Mouse (Mus musculus) hindbrain, embryonic 13.5 days (tissue): Measurements from ENCODE around the gene Noc2l. TPM values are rescaled to one million over a fixed set of nuclear protein-coding genes. Genes with fewer than 3 reads are reported as not detected.

Experiments used
- ATAC-seq: fragments of 200-750 bp; cut with Nextera tagmentation; 2 replicates; pipeline ENCODE4 v1.8.0; 2017; ENCODE audit warnings: moderate TSS enrichment; ENCODE audit not compliant: low FRiP score
- H3K27ac ChIP-seq: fragments of 300-500 bp; sonication (generic); 2 replicates; pipeline ENCODE4 v1.5.1; 2015; ENCODE audit warnings: inconsistent platforms, mild to moderate bottlenecking, moderate library complexity
- H3K27me3 ChIP-seq: fragments of 300-500 bp; sonication (generic); 2 replicates; pipeline ENCODE4 v1.6.1; 2015; ENCODE audit warnings: mild to moderate bottlenecking, inconsistent platforms
- H3K36me3 ChIP-seq: fragments of 300-500 bp; sonication (generic); 2 replicates; pipeline ENCODE4 v1.6.1; 2015; ENCODE audit warnings: mild to moderate bottlenecking, inconsistent platforms
- H3K4me1 ChIP-seq: fragments of 300-500 bp; sonication (generic); replicated peaks from 2 replicates; pipeline ENCODE4 v1.6.1; 2015; ENCODE audit warnings: inconsistent platforms
- H3K4me2 ChIP-seq: fragments of 300-500 bp; sonication (generic); 2 replicates; pipeline ENCODE4 v1.6.1; 2015; ENCODE audit warnings: inconsistent platforms, mild to moderate bottlenecking, moderate library complexity
- H3K4me3 ChIP-seq: fragments of 300-500 bp; sonication (generic); 2 replicates; pipeline ENCODE4 v1.5.1; 2015; ENCODE audit warnings: mild to moderate bottlenecking, inconsistent platforms
- H3K9ac ChIP-seq: fragments of 300-500 bp; sonication (generic); 2 replicates; pipeline ENCODE4 v1.6.1; 2015; ENCODE audit warnings: mild to moderate bottlenecking, inconsistent platforms
- H3K9me3 ChIP-seq: fragments of 300-500 bp; sonication (generic); 2 replicates; pipeline ENCODE4 v1.6.1; 2016; ENCODE audit warnings: inconsistent platforms
- WGBS: fragments of 180-500 bp; shearing (Covaris S2); methylation state at CpG from one replicate; pipeline ENCODE4 v1.1.7; 2015; 5-methylcytosine and 5-hydroxymethylcytosine counted together
- polyA plus RNA-seq: library from polyadenylated mRNA; unstranded; fragments of >200 nt; fragmentation: Nextera tagmentation; extraction: Ambion mirVana; gene quantifications from 2 replicates; pipeline ENCODE4 v1.2.1, GENCODE M21; 2015

Gene Noc2l
- polyA plus RNA-seq, 1 experiment from 2014 or later: 49.0 TPM

- no peaks in the 10 kb centered on the region for H3K4me1 ChIP-seq
- H3K4me2 ChIP-seq: no peak overlapping the region
- ATAC-seq: no peak
- WGBS: 90% methylated on average over 11 of the region's 11 CpGs
- H3K27me3 ChIP-seq: no peaks in the 10 kb centered on the region
- no peak overlapping the region for H3K9ac ChIP-seq
- H3K4me3 ChIP-seq: no peak overlapping the region
- H3K27ac ChIP-seq: no peak overlapping the region
- H3K36me3 ChIP-seq: peaks cover 44% of the 10 kb centered on the region
- no peaks in the 10 kb centered on the region for H3K9me3 ChIP-seq
Measured at GRCm38 (mm10) chr4:156219936-156220335, 15.9 kb upstream of the Noc2l start.

DNA sequence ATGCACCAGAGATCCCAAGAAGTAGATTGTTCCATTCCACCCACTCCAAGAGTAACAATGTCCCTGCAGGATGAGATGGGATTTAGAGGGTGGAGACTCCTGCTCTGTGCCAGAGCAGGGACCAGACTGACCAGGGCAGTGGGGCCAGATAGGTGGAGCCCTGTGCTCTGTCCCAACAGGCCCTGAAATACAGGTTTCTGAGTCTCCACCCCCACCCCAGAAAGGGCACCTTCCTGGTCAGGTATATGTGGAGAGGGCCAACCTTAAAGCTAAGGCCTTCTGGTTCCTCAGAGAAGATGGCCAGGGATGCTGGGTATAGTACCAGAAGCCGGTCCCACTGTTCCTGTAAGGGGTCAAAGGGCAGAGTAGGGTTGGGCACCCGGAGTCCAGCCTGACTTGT lies 11.5 kb upstream of the Noc2l start:
- no peak overlapping the region for H3K4me3 ChIP-seq
- H3K9me3 ChIP-seq: no peaks in the 10 kb centered on the region
- no peak for ATAC-seq
- H3K4me2 ChIP-seq: no peak overlapping the region
- H3K9ac ChIP-seq: no peak overlapping the region
- H3K27me3 ChIP-seq: no peaks in the 10 kb centered on the region
- H3K36me3 ChIP-seq: peaks cover 54% of the 10 kb centered on the region
- H3K4me1 ChIP-seq: peaks cover 10% of the 10 kb centered on the region
- WGBS: 86% methylated on average over 2 of the region's 2 CpGs
- H3K27ac ChIP-seq: no peak overlapping the region

GRCm38 (mm10) chr4:156227752-156228392 lies 7.9 kb upstream of the Noc2l start:
- peaks cover 66% of the 10 kb centered on the region for H3K36me3 ChIP-seq
- no peak overlapping the region for H3K27ac ChIP-seq
- H3K9me3 ChIP-seq: no peaks in the 10 kb centered on the region
- H3K4me2 ChIP-seq: no peak overlapping the region
- H3K9ac ChIP-seq: no peak overlapping the region
- no peaks in the 10 kb centered on the region for H3K27me3 ChIP-seq
- no peak overlapping the region for H3K4me3 ChIP-seq
- 37% methylated on average over 18 of the region's 18 CpGs for WGBS
- H3K4me1 ChIP-seq: peaks cover 10% of the 10 kb centered on the region
- no peak for ATAC-seq

- no peaks in the 10 kb centered on the region for H3K9me3 ChIP-seq
- ATAC-seq: no peak
- no peak overlapping the region for H3K9ac ChIP-seq
- H3K4me3 ChIP-seq: no peak overlapping the region
- H3K4me1 ChIP-seq: peaks cover 16% of the 10 kb centered on the region
- peaks cover 64% of the 10 kb centered on the region for H3K36me3 ChIP-seq
- no peaks in the 10 kb centered on the region for H3K27me3 ChIP-seq
- no peak overlapping the region for H3K4me2 ChIP-seq
- WGBS: 28% methylated on average over 12 of the region's 12 CpGs
- no peak overlapping the region for H3K27ac ChIP-seq
Measured at GRCm38 (mm10) chr4:156228393-156229024, 7.3 kb upstream of the Noc2l start.

- peak overlapping the region; percentile 85 for H3K4me3 ChIP-seq
- H3K27ac ChIP-seq: peak overlapping the region; percentile 89
- H3K4me1 ChIP-seq: peaks cover 23% of the 10 kb centered on the region
- no peaks in the 10 kb centered on the region for H3K9me3 ChIP-seq
- peak; percentile 22; the same call in 1 of the 2 replicates for ATAC-seq
- peak overlapping the region; percentile 84 for H3K9ac ChIP-seq
- H3K4me2 ChIP-seq: peak overlapping the region; percentile 92
- H3K27me3 ChIP-seq: no peaks in the 10 kb centered on the region
- peaks cover 58% of the 10 kb centered on the region for H3K36me3 ChIP-seq
- 2% methylated on average over 17 of the region's 17 CpGs for WGBS
Measured at GRCm38 (mm10) chr4:156234021-156234501, 1.7 kb upstream of the Noc2l start.

GRCm38 (mm10) chr4:156234701-156235213 lies 1.1 kb upstream of the Noc2l start, which contains the start of gene Plekhn1:
TSS of gene Plekhn1 (minus strand) at chr4:156234857.
- Histone ChIP-seq H3K9me3 (no peaks in the 10 kb centered on the region), H3K4me3 (peak within 1 kb of the TSS; percentile 85), H3K4me1 (peaks cover 23% of the 10 kb centered on the region), H3K27ac (peak within 1 kb of the TSS; percentile 93), H3K27me3 (no peaks in the 10 kb centered on the region), H3K4me2 (peak within 1 kb of the TSS; percentile 92), H3K36me3 (peaks cover 58% of the 10 kb centered on the region), H3K9ac (peak within 1 kb of the TSS; percentile 84)
- under 1% methylated on average over 29 of the region's 48 CpGs for WGBS
- ATAC-seq: peak; percentile 40

DNA sequence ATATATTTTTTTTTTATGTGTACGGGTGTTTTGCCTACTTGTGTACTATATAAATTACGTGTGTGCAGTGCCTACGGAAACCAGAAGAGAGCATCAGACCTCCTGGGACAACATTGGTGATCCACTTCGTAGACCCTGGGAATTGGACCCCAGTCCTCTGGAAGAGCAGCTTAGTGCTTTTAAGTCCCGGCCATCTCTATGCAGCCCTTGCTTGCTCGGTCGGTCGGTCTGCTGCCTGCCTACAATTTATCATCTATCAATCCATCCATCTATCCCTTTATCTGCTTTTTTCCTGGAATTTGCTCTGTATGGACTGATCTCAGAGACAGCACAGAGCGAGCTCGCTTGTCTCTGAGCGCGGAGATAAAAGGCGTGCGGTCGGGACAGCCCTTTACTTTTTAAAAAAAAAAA lies 445 bp upstream of the Noc2l start:
- peak overlapping the region; percentile 93 for H3K27ac ChIP-seq
- H3K4me2 ChIP-seq: peak overlapping the region; percentile 92

GRCm38 (mm10) chr4:156236651-156237447 lies 1.0 kb downstream of the Noc2l start:
- no peak for ATAC-seq
- peaks cover 58% of the 10 kb centered on the region for H3K36me3 ChIP-seq
- H3K27me3 ChIP-seq: no peaks in the 10 kb centered on the region
- peak overlapping the region; percentile 85 for H3K4me3 ChIP-seq
- peaks cover 23% of the 10 kb centered on the region for H3K4me1 ChIP-seq
- peak overlapping the region; percentile 93; the same call in 1 of the 2 replicates for H3K27ac ChIP-seq
- peak overlapping the region; percentile 92 for H3K4me2 ChIP-seq
- H3K9ac ChIP-seq: peak overlapping the region; percentile 84
- H3K9me3 ChIP-seq: no peaks in the 10 kb centered on the region
- 21% methylated on average over 57 of the region's 60 CpGs for WGBS

More for the DNA sequence above, 445 bp upstream of the Noc2l start:
- peaks cover 58% of the 10 kb centered on the region for H3K36me3 ChIP-seq
- H3K9ac ChIP-seq: peak overlapping the region; percentile 84
- H3K9me3 ChIP-seq: no peaks in the 10 kb centered on the region
- peak; percentile 33 for ATAC-seq
- no peaks in the 10 kb centered on the region for H3K27me3 ChIP-seq
- peak overlapping the region; percentile 85 for H3K4me3 ChIP-seq
- H3K4me1 ChIP-seq: peaks cover 23% of the 10 kb centered on the region
- under 1% methylated on average over 15 of the region's 15 CpGs for WGBS

GRCm38 (mm10) chr4:156249567-156249966 lies 13.8 kb downstream of the Noc2l start:
- H3K4me2 ChIP-seq: no peak overlapping the region
- ATAC-seq: no peak
- 0 out of 2 replicates have a peak overlapping the region, but pooled peaks have one; percentile 2 for H3K9ac ChIP-seq
- peaks cover 28% of the 10 kb centered on the region for H3K4me1 ChIP-seq
- 63% methylated on average over 11 of the region's 11 CpGs for WGBS
- no peak overlapping the region for H3K4me3 ChIP-seq
- H3K27me3 ChIP-seq: peaks cover 23% of the 10 kb centered on the region
- peaks cover 52% of the 10 kb centered on the region for H3K36me3 ChIP-seq
- H3K27ac ChIP-seq: no peak overlapping the region
- no peaks in the 10 kb centered on the region for H3K9me3 ChIP-seq

GRCm38 (mm10) chr4:156251081-156251480 lies 15.3 kb downstream of the Noc2l start:
- 74% methylated on average over 8 of the region's 8 CpGs for WGBS
- Histone ChIP-seq H3K27ac (peak overlapping the region; percentile 50), H3K4me3 (no peak overlapping the region), H3K36me3 (peaks cover 38% of the 10 kb centered on the region), H3K4me2 (no peak overlapping the region), H3K9me3 (no peaks in the 10 kb centered on the region), H3K27me3 (peaks cover 35% of the 10 kb centered on the region), H3K9ac (no peak overlapping the region; the same call in 1 of the 2 replicates), H3K4me1 (peaks cover 40% of the 10 kb centered on the region)
- ATAC-seq: 0 out of 2 replicates have a peak, but pooled peaks have one; percentile 9

DNA sequence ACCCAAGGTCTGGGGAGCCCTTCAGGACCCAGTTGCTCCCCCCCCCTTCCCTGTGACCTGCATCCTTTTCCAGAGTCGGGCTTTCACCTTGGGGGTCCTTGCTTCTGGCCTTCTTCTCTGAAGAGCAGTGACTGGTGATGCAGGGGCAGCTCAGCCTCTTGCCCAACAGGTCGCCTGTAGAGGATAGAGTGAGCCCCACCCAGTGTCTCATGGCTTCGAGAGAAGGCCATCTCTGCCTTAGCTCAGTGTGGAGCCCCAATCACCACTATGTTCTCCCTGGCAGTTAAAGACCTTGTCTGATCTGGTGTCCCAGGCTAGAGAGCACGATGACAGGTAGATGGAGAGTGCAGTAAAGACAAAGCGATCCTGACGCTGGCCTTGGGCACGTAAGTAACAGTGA lies 16.3 kb downstream of the Noc2l start:
- Histone ChIP-seq H3K9ac (peak overlapping the region; percentile 16; the same call in 1 of the 2 replicates), H3K4me2 (no peak overlapping the region)
- no peak; the same call in 1 of the 2 replicates for ATAC-seq

More for the DNA sequence above, 16.3 kb downstream of the Noc2l start:
- Histone ChIP-seq H3K27ac (peak overlapping the region; percentile 50), H3K36me3 (peaks cover 28% of the 10 kb centered on the region), H3K27me3 (peaks cover 35% of the 10 kb centered on the region), H3K4me1 (peaks cover 40% of the 10 kb centered on the region), H3K9me3 (no peaks in the 10 kb centered on the region), H3K4me3 (no peak overlapping the region)
- WGBS: 33% methylated on average over 7 of the region's 7 CpGs
